In the genomic region with DNA sequence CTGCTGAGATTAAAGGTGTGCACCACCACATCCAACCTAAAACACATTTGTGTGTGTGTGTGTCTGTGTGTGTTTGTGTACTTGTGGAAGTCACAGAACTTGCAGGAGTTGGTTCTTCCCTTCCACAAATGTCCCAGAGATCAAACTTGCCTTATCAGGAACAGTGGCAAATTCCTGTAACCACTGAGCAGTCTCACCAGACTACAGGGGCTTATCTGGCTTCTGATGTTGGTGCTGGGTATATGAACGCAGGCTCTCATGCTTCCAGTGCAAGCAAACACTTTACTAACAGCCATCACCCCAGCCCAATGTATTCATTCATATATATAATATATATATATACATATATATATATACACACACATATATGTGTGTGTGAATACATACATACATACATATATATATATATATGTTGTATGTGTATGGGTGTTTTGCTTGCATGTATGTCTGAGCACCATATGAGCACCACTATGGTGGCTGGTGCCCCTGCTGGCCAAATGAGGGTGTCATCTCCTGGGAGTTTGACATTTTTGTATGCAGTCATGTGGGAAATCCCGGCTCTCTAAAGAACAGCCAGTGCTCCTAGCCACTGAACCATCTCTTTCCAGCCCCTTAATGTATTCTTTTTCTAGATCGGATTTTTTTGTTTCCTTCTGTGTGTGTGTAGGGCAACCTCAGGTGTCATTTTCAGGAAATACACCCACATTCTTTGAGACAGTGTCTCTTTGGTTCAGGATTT, we compare ENCODE assay signal across 10 mouse cellular contexts. TPM values are rescaled to one million over a fixed set of nuclear protein-coding genes. Genes with fewer than 3 reads are reported as not detected.
DNase-seq lines count a peak whose midpoint lies in the region; ATAC-seq and TF ChIP-seq lines count a peak whose summit lies in the region.
"Had no signal": no experiment of that assay in that cellular context is flagged by ENCODE, and none has a peak within 500 bp of the region (broad histone marks: within the 10 kb centered on the region; RNA-seq: fewer than 3 reads in every experiment).

No protein-coding gene starts in this region.

- H3K4me2 ChIP-seq in liver, embryonic 12.5 days, result no peak overlapping the region
- H3K4me2 ChIP-seq: heart, embryonic 15.5 days; midbrain, embryonic 11.5 days had no signal

- DNase-seq in liver, adult 2 months (ENCODE audit: extremely low read depth, low read depth, low spot score), result no peak
- DNase-seq in MEL (ENCODE audit: low read depth, low spot score), result peak; percentile 74
- peak; percentile 67 for DNase-seq in retina, postnatal 1 day
- no peak for DNase-seq in frontal cortex, postnatal 10 days (ENCODE audit: low spot score in 2 of 2)
- no peak for DNase-seq in layer of hippocampus, postnatal 10 days (ENCODE audit: low spot score in 2 of 2)
- no peak for DNase-seq in cerebellum, adult 9-10 months

- TF ChIP-seq RAD21 in MEL (IDR thresholded peaks at IDR 0.05; ENCODE audit: low read depth, low read length), result peak; percentile 14

- TF ChIP-seq EP300 in MEL (IDR thresholded peaks at IDR 0.05; ENCODE audit: low read depth in 1 of 2, low read length in 2 of 2), result no peak

- no peak overlapping the region for H3K9ac ChIP-seq in liver, adult 2 months (ENCODE audit: low read depth, low read length)
- no peak overlapping the region for H3K9ac ChIP-seq in liver, embryonic 12.5 days
- H3K9ac ChIP-seq in MEL (ENCODE audit: control insufficient read depth, low read depth, low read length, poor library complexity, severe bottlenecking), result no peak overlapping the region
- H3K9ac ChIP-seq: heart, embryonic 15.5 days had no signal

- ATAC-seq in liver, embryonic 12.5 days, result no peak
- peak; percentile 46; the same call in 1 of the 2 replicates for ATAC-seq in common myeloid progenitor, adult 5-6 weeks (replicated peaks; ENCODE audit: low read depth, poor library complexity, severe bottlenecking)

- H3K36me3 ChIP-seq in liver, adult 2 months (ENCODE audit: control insufficient read depth, insufficient read depth, low read length), result no peaks in the 10 kb centered on the region
- H3K36me3 ChIP-seq in liver, embryonic 12.5 days, result peaks cover 5% of the 10 kb centered on the region
- peaks cover 0 to 24% of the 10 kb centered on the region in 2 experiments; a peak in 2 of 4 replicates for H3K36me3 ChIP-seq in MEL (ENCODE audit: control insufficient read depth in 1 of 2, insufficient read depth in 2 of 2, low read length in 2 of 2)
- H3K36me3 ChIP-seq: heart, embryonic 15.5 days had no signal

- no peak overlapping the region for H3K27ac ChIP-seq in liver, adult 2 months (replicated peaks; ENCODE audit: insufficient read depth, low read depth, low read length)
- no peak overlapping the region for H3K27ac ChIP-seq in liver, embryonic 12.5 days
- H3K27ac ChIP-seq in MEL (ENCODE audit: control insufficient read depth, low read depth, low read length), result peak overlapping the region; percentile 46
- H3K27ac ChIP-seq: heart, embryonic 15.5 days had no signal

- no peak for TF ChIP-seq POLR2A in liver, adult 2 months (IDR thresholded peaks at IDR 0.05; ENCODE audit: extremely low read depth, insufficient read depth, low read length)
- TF ChIP-seq POLR2A in MEL (IDR thresholded peaks at IDR 0.05; ENCODE audit: control insufficient read depth in 1 of 2, insufficient read depth in 1 of 2, low read depth in 1 of 2, low read length in 2 of 2, poor library complexity in 1 of 2), result no peak

- WGBS in liver, adult 2 months, result 63% methylated on average over 3 of the region's 3 CpGs
- 37% methylated on average over 3 of the region's 3 CpGs for WGBS in liver, embryonic 12.5 days (ENCODE audit: insufficient replicate concordance)

- H3K4me1 ChIP-seq in liver, adult 2 months (ENCODE audit: control insufficient read depth, insufficient read depth, low read length), result peaks cover 6% of the 10 kb centered on the region; the same call in 1 of the 2 replicates
- peaks cover 31% of the 10 kb centered on the region for H3K4me1 ChIP-seq in liver, embryonic 12.5 days
- peaks cover 9 to 20% of the 10 kb centered on the region in 2 experiments for H3K4me1 ChIP-seq in MEL (ENCODE audit: control insufficient read depth in 1 of 2, insufficient read depth in 2 of 2, low read length in 2 of 2)

- TF ChIP-seq CTCF in liver, adult 2 months (IDR thresholded peaks at IDR 0.05; ENCODE audit: low read depth, low read length), result peak; percentile 38; the same call in 1 of the 2 replicates
- TF ChIP-seq CTCF in MEL (IDR thresholded peaks at IDR 0.05 in 2 of 3, conservative IDR thresholded peaks at IDR 0.05 in 1 of 3; ENCODE audit: control insufficient read depth in 1 of 3, insufficient read depth in 1 of 3, low read depth in 2 of 3, low read length in 3 of 3, poor library complexity in 1 of 3, severe bottlenecking in 1 of 3), result peak; percentile 44 to 53 (median 45)

- H3K9me3 ChIP-seq in liver, embryonic 12.5 days (replicated peaks), result no peaks in the 10 kb centered on the region
- H3K9me3 ChIP-seq in MEL (replicated peaks; ENCODE audit: insufficient read depth, low read length), result no peaks in the 10 kb centered on the region
- H3K9me3 ChIP-seq: heart, embryonic 15.5 days had no signal

- no peaks in the 10 kb centered on the region for H3K27me3 ChIP-seq in liver, adult 2 months (ENCODE audit: control insufficient read depth, insufficient read depth, low read length)
- H3K27me3 ChIP-seq in liver, embryonic 12.5 days (replicated peaks), result no peaks in the 10 kb centered on the region
- H3K27me3 ChIP-seq in MEL (ENCODE audit: control insufficient read depth in 1 of 2, insufficient read depth in 2 of 2, low read length in 2 of 2), result no peaks in the 10 kb centered on the region
- H3K27me3 ChIP-seq: heart, embryonic 15.5 days had no signal

- no peaks in the 10 kb centered on the region for H3K79me2 ChIP-seq in liver, adult 2 months (ENCODE audit: control insufficient read depth, insufficient read depth, low read length)
- no peaks in the 10 kb centered on the region for H3K79me2 ChIP-seq in MEL (ENCODE audit: control insufficient read depth, insufficient read depth, low read length, poor library complexity)

- H3K4me3 ChIP-seq in liver, adult 2 months (ENCODE audit: insufficient read depth, low read depth, low read length), result no peak overlapping the region
- H3K4me3 ChIP-seq in liver, embryonic 12.5 days, result no peak overlapping the region
- no peak overlapping the region for H3K4me3 ChIP-seq in MEL (ENCODE audit: control insufficient read depth in 1 of 2, insufficient read depth in 1 of 2, low read depth in 2 of 2, low read length in 2 of 2)
- H3K4me3 ChIP-seq: heart, embryonic 15.5 days had no signal

TF ChIP-seq in MEL, 35 proteins besides CTCF, POLR2A, EP300 and RAD21:
- TF ChIP-seq KAT2A (conservative IDR thresholded peaks at IDR 0.05; ENCODE audit: low read depth, low read length) (no peak), GATA1 (IDR thresholded peaks at IDR 0.05; ENCODE audit: low read depth, low read length) (peak; percentile 52), CHD1 (IDR thresholded peaks at IDR 0.05; ENCODE audit: low read depth, low read length) (no peak)
TF ChIP-seq in MEL: peak in this region for 1.

RNA-seq across cellular contexts. Expression of a gene that starts 2.2 kb away (rescaled TPM):
- 4.9 and 5.9 TPM in 2 replicates for total RNA-seq in liver, adult 2 months (2014; rRNA removed)
- polyA plus RNA-seq in liver, adult 2 months (2012; rRNA removed), result 2.2 and 2.3 TPM in 2 replicates
- 46.3 and 47.9 TPM in 2 replicates for polyA plus RNA-seq in liver, embryonic 12.5 days (2016; fragmentation: Nextera tagmentation; extraction: Ambion mirVana)
- 25.3 and 31.6 TPM in 2 replicates for total RNA-seq in MEL (2012; rRNA removed)
- polyA plus RNA-seq in MEL (2012; ENCODE audit: insufficient read depth in 1 of 2, insufficient read length in 2 of 2, low read depth in 1 of 2, low replicate concordance in 2 of 2, missing spikeins in 1 of 2), result 10 to 100 TPM in 1 of 2 experiments, not detected in 1; 19.6 TPM
- total RNA-seq in common myeloid progenitor, adult 5-6 weeks (2017), result 19.0 and 29.5 TPM in 2 replicates
- 1 to 10 TPM; 5.1 to 6.8 TPM for total RNA-seq in layer of hippocampus, postnatal 10 days (2021)

RNA-seq across cellular contexts. Expression of a gene that starts 14.8 kb away (rescaled TPM):
- total RNA-seq in liver, adult 2 months (2014; rRNA removed), result not detected in 2 replicates
- polyA plus RNA-seq in liver, adult 2 months (2012; rRNA removed), result not detected in 2 replicates
- polyA plus RNA-seq in liver, embryonic 12.5 days (2016; fragmentation: Nextera tagmentation; extraction: Ambion mirVana), result not detected in 2 replicates
- not detected in 2 replicates for total RNA-seq in MEL (2012; rRNA removed)
- not detected for polyA plus RNA-seq in MEL (2012; ENCODE audit: insufficient read depth in 1 of 2, insufficient read length in 2 of 2, low read depth in 1 of 2, low replicate concordance in 2 of 2, missing spikeins in 1 of 2)
- not detected in 2 replicates for total RNA-seq in common myeloid progenitor, adult 5-6 weeks (2017)
- total RNA-seq in layer of hippocampus, postnatal 10 days (2021), result under 1 TPM; 0.16 to 0.22 TPM
- polyA plus RNA-seq: midbrain, embryonic 11.5 days had no signal

RNA-seq across cellular contexts. Expression of a gene that starts 15.0 kb away (rescaled TPM):
- total RNA-seq in liver, adult 2 months (2014; rRNA removed), result 20.5 and 22.3 TPM in 2 replicates
- polyA plus RNA-seq in liver, adult 2 months (2012; rRNA removed), result 13.2 and 20.6 TPM in 2 replicates
- 389 and 394 TPM in 2 replicates for polyA plus RNA-seq in liver, embryonic 12.5 days (2016; fragmentation: Nextera tagmentation; extraction: Ambion mirVana)
- total RNA-seq in MEL (2012; rRNA removed), result 419 and 425 TPM in 2 replicates
- polyA plus RNA-seq in MEL (2012; ENCODE audit: insufficient read depth in 1 of 2, insufficient read length in 2 of 2, low read depth in 1 of 2, low replicate concordance in 2 of 2, missing spikeins in 1 of 2), result 100 to 1,000 TPM in 1 of 2 experiments, not detected in 1; 399 TPM
- total RNA-seq in common myeloid progenitor, adult 5-6 weeks (2017), result 493 and 496 TPM in 2 replicates
- total RNA-seq in layer of hippocampus, postnatal 10 days (2021), result 100 to 1,000 TPM; 122 to 141 TPM

Comparison
In these comparisons a context has a peak if more than half of its experiments do, and no peak if none do; other contexts are left out.
1. DNase-seq: peak in MEL (single experiment) and retina, postnatal 1 day (single experiment); none in liver, adult 2 months (single experiment), frontal cortex, postnatal 10 days (0 of 2), layer of hippocampus, postnatal 10 days (0 of 2) and cerebellum, adult 9-10 months (single experiment).